Mouse (Mus musculus): Measurements from ENCODE around the gene Gopc.
"Not testable (repeated sequence)": the region's sequence is repeated elsewhere in the genome, so short reads cannot be mapped to it uniquely, and the experiment has no call there.

Gene Gopc

GRCm38 (mm10) chr10:52293921-52294577, 87.9 kb downstream of the Gopc start:
- DNase-seq = no peak

DNA sequence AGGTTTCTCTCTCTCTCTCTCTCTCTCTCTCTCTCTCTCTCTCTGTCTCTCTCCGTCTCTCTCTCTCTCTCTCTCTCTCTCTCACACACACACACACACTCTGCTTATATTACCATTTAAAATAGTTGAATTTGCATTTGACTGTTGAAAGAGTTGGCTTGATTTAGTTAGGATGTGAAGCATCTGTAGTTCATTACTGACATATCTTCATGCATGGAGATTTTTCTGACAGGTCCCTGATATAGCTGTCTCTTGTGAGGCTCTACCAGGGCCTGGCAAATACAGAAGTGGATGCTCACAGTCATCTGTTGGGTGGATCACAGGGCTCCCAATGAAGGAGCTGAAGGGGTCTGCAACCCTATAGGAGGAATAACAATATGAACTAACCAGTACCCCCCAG, 89.5 kb downstream of the Gopc start:
- not testable (repeated sequence) for DNase-seq

DNA sequence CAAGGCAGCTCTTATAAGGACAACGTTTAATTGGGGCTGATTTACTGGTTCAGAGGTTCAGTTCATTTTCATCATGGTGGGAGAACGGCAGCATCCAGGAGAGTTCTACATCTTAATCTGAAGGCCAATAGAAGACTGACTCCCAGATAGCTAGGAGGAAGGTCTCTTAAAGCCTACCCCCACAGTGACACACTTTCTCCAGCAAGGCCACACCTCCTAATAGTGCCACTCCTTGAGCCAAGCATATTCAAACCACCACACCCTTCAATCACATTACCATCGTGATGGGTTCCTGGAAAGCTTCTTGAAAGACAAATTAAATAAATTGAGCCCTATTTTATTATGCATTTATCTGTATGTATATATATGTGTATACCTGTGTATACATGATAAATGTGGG, 92.7 kb downstream of the Gopc start:
- no peak for DNase-seq

DNA sequence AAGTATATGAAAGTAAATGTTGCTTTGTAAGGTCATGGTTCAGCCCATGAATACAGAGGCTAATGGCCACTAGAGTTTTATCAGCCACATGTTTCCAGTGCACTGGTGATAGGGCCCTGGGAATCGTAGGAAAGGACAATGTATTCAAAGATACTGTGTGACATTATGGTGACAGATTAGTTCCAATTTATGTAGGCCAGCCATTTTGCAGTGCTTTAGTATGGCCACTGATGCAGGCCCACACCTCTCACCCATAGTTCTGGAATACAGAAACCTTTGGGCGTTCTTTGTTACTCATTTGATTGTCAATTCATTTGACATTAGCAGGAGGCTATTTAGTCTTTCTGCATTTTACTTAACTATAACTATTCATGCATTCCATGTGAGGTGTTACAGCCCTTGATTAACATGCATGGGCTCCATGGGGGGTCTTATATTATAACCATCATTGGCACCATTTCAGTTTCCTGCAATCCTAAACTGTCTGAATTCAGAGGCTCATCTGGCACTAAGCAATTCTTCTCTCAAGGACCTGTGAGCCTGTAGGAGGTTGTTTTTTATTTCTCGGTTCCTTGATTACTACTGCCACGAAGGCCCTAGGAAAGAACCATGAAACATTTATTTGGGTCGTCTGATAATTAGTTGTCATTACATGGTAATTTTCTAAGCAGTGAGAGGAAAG, 93.9 kb downstream of the Gopc start:
- no peak for DNase-seq

Measured in right cerebral cortex, postnatal 4 days (tissue).